Mouse (Mus musculus): ENCODE results near the gene Eva1c. TPM values are rescaled to one million over a fixed set of nuclear protein-coding genes. Genes with fewer than 3 reads are reported as not detected.

Gene Eva1c
- total RNA-seq, 1 experiment = 2.0 TPM

GRCm38 (mm10) chr16:90798848-90799247 is 27.7 kb upstream of the Eva1c start:
- Histone ChIP-seq H3K36me3 (ENCODE audit: control insufficient read depth, insufficient read depth, low read length, poor library complexity, severe bottlenecking) (peaks cover 43% of the 10 kb centered on the region), H3K9ac (ENCODE audit: insufficient read depth, low read depth, low read length, poor library complexity, severe bottlenecking) (no peak overlapping the region), H3K9me3 (ENCODE audit: control insufficient read depth, insufficient read depth, low read depth, low read length) (no peaks in the 10 kb centered on the region), H3K4me1 (ENCODE audit: control insufficient read depth in 2 of 2, insufficient read depth in 2 of 2, low read length in 2 of 2, poor library complexity in 1 of 2) (no peaks in the 10 kb centered on the region), H3K4me3 (ENCODE audit: insufficient read depth in 1 of 2, low read depth in 1 of 2, low read length in 2 of 2, poor library complexity in 1 of 2, severe bottlenecking in 1 of 2) (no peak overlapping the region), H3K27ac (ENCODE audit: insufficient read depth, low read depth, low read length, poor library complexity, severe bottlenecking) (no peak overlapping the region; the same call in 1 of the 2 replicates)
- no peak for DNase-seq (ENCODE audit: low read depth, low spot score)
- TF ChIP-seq ZNF384 (IDR thresholded peaks at IDR 0.05; ENCODE audit: low read depth, low read length) = no peak
- no peak for TF ChIP-seq CHD2 (IDR thresholded peaks at IDR 0.05; ENCODE audit: low read depth, low read length)
- TF ChIP-seq MAFK (IDR thresholded peaks at IDR 0.05; ENCODE audit: insufficient read depth, low read depth, low read length) = no peak
- in situ Hi-C loops (cut with MboI; ENCODE audit: low sequenced_read_pairs in 2 of 2, unreplicated experiment in 2 of 2) = no loop called here

GRCm38 (mm10) chr16:90799840-90800239 is 26.7 kb upstream of the Eva1c start:
- H3K9ac ChIP-seq (ENCODE audit: insufficient read depth, low read depth, low read length, poor library complexity, severe bottlenecking) = no peak overlapping the region
- no peaks in the 10 kb centered on the region for H3K9me3 ChIP-seq (ENCODE audit: control insufficient read depth, insufficient read depth, low read depth, low read length)
- peaks cover 49% of the 10 kb centered on the region for H3K36me3 ChIP-seq (ENCODE audit: control insufficient read depth, insufficient read depth, low read length, poor library complexity, severe bottlenecking)
- no peaks in the 10 kb centered on the region for H3K4me1 ChIP-seq (ENCODE audit: control insufficient read depth in 2 of 2, insufficient read depth in 2 of 2, low read length in 2 of 2, poor library complexity in 1 of 2)
- in situ Hi-C loops (cut with MboI; ENCODE audit: low sequenced_read_pairs in 2 of 2, unreplicated experiment in 2 of 2) = no loop called here
- no peak overlapping the region for H3K27ac ChIP-seq (ENCODE audit: insufficient read depth, low read depth, low read length, poor library complexity, severe bottlenecking)
- DNase-seq (ENCODE audit: low read depth, low spot score) = no peak
- no peak for TF ChIP-seq ZNF384 (IDR thresholded peaks at IDR 0.05; ENCODE audit: low read depth, low read length)
- no peak for TF ChIP-seq MAFK (IDR thresholded peaks at IDR 0.05; ENCODE audit: insufficient read depth, low read depth, low read length)
- TF ChIP-seq CHD2 (IDR thresholded peaks at IDR 0.05; ENCODE audit: low read depth, low read length) = no peak
- TF ChIP-seq ZC3H11A (IDR thresholded peaks at IDR 0.05; ENCODE audit: borderline replicate concordance, low read depth, low read length) = no peak
- no peak for TF ChIP-seq HCFC1 (IDR thresholded peaks at IDR 0.05; ENCODE audit: borderline replicate concordance, insufficient read depth, low read length)
- H3K4me3 ChIP-seq (ENCODE audit: insufficient read depth in 1 of 2, low read depth in 1 of 2, low read length in 2 of 2, poor library complexity in 1 of 2, severe bottlenecking in 1 of 2) = no peak overlapping the region

GRCm38 (mm10) chr16:90801251-90801650 is 25.3 kb upstream of the Eva1c start:
- TF ChIP-seq MAFK (IDR thresholded peaks at IDR 0.05; ENCODE audit: insufficient read depth, low read depth, low read length) (no peak), ZNF384 (IDR thresholded peaks at IDR 0.05; ENCODE audit: low read depth, low read length) (no peak), HCFC1 (IDR thresholded peaks at IDR 0.05; ENCODE audit: borderline replicate concordance, insufficient read depth, low read length) (no peak), CHD2 (IDR thresholded peaks at IDR 0.05; ENCODE audit: low read depth, low read length) (no peak), ZC3H11A (IDR thresholded peaks at IDR 0.05; ENCODE audit: borderline replicate concordance, low read depth, low read length) (no peak)
- no peak overlapping the region for H3K4me3 ChIP-seq (ENCODE audit: insufficient read depth in 1 of 2, low read depth in 1 of 2, low read length in 2 of 2, poor library complexity in 1 of 2, severe bottlenecking in 1 of 2)
- H3K9me3 ChIP-seq (ENCODE audit: control insufficient read depth, insufficient read depth, low read depth, low read length) = no peaks in the 10 kb centered on the region
- no peak overlapping the region for H3K27ac ChIP-seq (ENCODE audit: insufficient read depth, low read depth, low read length, poor library complexity, severe bottlenecking)
- no peaks in the 10 kb centered on the region for H3K4me1 ChIP-seq (ENCODE audit: control insufficient read depth in 2 of 2, insufficient read depth in 2 of 2, low read length in 2 of 2, poor library complexity in 1 of 2)
- no peak for DNase-seq (ENCODE audit: low read depth, low spot score)
- no peak overlapping the region for H3K9ac ChIP-seq (ENCODE audit: insufficient read depth, low read depth, low read length, poor library complexity, severe bottlenecking)
- peaks cover 45% of the 10 kb centered on the region for H3K36me3 ChIP-seq (ENCODE audit: control insufficient read depth, insufficient read depth, low read length, poor library complexity, severe bottlenecking)
- in situ Hi-C loops (cut with MboI; ENCODE audit: low sequenced_read_pairs in 2 of 2, unreplicated experiment in 2 of 2) = no loop called here

DNA sequence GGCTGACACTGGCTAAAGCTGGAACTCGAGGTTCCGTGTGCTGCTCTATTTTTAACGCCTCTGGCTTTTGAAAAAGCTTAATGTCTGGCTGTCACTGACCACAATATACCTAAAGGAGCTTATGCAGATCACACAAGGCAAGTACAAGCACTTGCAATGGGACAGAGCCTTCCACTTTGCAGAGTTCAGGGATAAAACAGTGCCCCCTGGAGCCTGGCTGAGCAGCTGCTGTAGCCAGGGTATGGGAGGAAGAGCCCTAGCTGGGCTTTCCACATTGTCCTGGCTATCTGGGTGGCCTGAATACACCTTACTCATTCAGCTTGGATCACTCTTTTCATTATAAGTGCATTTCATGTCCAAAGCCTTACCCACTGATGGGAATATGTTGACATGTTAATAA is 24.6 kb upstream of the Eva1c start:
- Histone ChIP-seq H3K9ac (ENCODE audit: insufficient read depth, low read depth, low read length, poor library complexity, severe bottlenecking) (no peak overlapping the region), H3K4me1 (ENCODE audit: control insufficient read depth in 2 of 2, insufficient read depth in 2 of 2, low read length in 2 of 2, poor library complexity in 1 of 2) (no peaks in the 10 kb centered on the region), H3K9me3 (ENCODE audit: control insufficient read depth, insufficient read depth, low read depth, low read length) (no peaks in the 10 kb centered on the region), H3K27ac (ENCODE audit: insufficient read depth, low read depth, low read length, poor library complexity, severe bottlenecking) (no peak overlapping the region), H3K4me3 (ENCODE audit: insufficient read depth in 1 of 2, low read depth in 1 of 2, low read length in 2 of 2, poor library complexity in 1 of 2, severe bottlenecking in 1 of 2) (no peak overlapping the region), H3K36me3 (ENCODE audit: control insufficient read depth, insufficient read depth, low read length, poor library complexity, severe bottlenecking) (peaks cover 43% of the 10 kb centered on the region)
- in situ Hi-C loops (cut with MboI; ENCODE audit: low sequenced_read_pairs in 2 of 2, unreplicated experiment in 2 of 2) = no loop called here
- DNase-seq (ENCODE audit: low read depth, low spot score) = no peak
- TF ChIP-seq ZC3H11A (IDR thresholded peaks at IDR 0.05; ENCODE audit: borderline replicate concordance, low read depth, low read length) (no peak), CHD2 (IDR thresholded peaks at IDR 0.05; ENCODE audit: low read depth, low read length) (no peak)

DNA sequence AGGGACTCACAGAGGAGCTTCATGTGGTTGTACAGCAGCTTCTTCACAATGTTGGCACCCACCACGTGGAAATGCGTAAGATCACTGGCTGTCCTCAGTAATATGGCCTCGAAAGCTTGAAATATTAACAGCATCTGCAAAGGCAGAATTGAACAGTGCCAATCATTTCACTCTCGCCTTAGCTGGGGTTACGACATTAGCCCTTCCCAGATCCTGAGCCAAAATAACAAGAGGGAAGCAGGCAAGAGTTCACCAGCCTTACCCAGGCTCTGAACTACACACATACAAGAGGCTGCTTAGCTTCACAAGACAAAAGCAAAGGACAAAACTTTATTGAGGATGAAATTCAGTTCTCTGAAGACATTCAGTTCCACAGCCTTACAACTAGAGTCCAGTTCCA is 22.1 kb upstream of the Eva1c start:
- TF ChIP-seq HCFC1 (IDR thresholded peaks at IDR 0.05; ENCODE audit: borderline replicate concordance, insufficient read depth, low read length) (no peak), MAFK (IDR thresholded peaks at IDR 0.05; ENCODE audit: insufficient read depth, low read depth, low read length) (no peak), CHD2 (IDR thresholded peaks at IDR 0.05; ENCODE audit: low read depth, low read length) (no peak), ZNF384 (IDR thresholded peaks at IDR 0.05; ENCODE audit: low read depth, low read length) (no peak), ZC3H11A (IDR thresholded peaks at IDR 0.05; ENCODE audit: borderline replicate concordance, low read depth, low read length) (no peak)
- Histone ChIP-seq H3K36me3 (ENCODE audit: control insufficient read depth, insufficient read depth, low read length, poor library complexity, severe bottlenecking) (peaks cover 33% of the 10 kb centered on the region), H3K4me1 (ENCODE audit: control insufficient read depth in 2 of 2, insufficient read depth in 2 of 2, low read length in 2 of 2, poor library complexity in 1 of 2) (0 out of 4 replicates have a peak, but pooled peaks cover 0 to 2% of the 10 kb centered on the region in 2 experiments), H3K9ac (ENCODE audit: insufficient read depth, low read depth, low read length, poor library complexity, severe bottlenecking) (no peak overlapping the region), H3K9me3 (ENCODE audit: control insufficient read depth, insufficient read depth, low read depth, low read length) (no peaks in the 10 kb centered on the region), H3K4me3 (ENCODE audit: insufficient read depth in 1 of 2, low read depth in 1 of 2, low read length in 2 of 2, poor library complexity in 1 of 2, severe bottlenecking in 1 of 2) (no peak overlapping the region), H3K27ac (ENCODE audit: insufficient read depth, low read depth, low read length, poor library complexity, severe bottlenecking) (no peak overlapping the region)
- in situ Hi-C loops (cut with MboI; ENCODE audit: low sequenced_read_pairs in 2 of 2, unreplicated experiment in 2 of 2) = no loop called here
- DNase-seq (ENCODE audit: low read depth, low spot score) = no peak

Data from ES-E14 (cell line).